Mouse (Mus musculus) fibroblast of lung, adult 2 months (primary cell): ENCODE data around the gene Ipcef1.

Source experiments
- DNase-seq: peaks from one replicate; pipeline ENCODE4 v3.0.0-alpha.2; 2011; ENCODE audit warnings: low read depth

Ipcef1 gene

GRCm38 (mm10) chr10:6967588-6968242 is 84.6 kb downstream of the Ipcef1 start:
- no peak for DNase-seq

GRCm38 (mm10) chr10:6958791-6959190 is 93.5 kb downstream of the Ipcef1 start:
- DNase-seq: no peak

- no peak for DNase-seq
Measured at GRCm38 (mm10) chr10:6956357-6956756, 95.9 kb downstream of the Ipcef1 start.

GRCm38 (mm10) chr10:6954533-6954932 is 97.7 kb downstream of the Ipcef1 start:
- no peak for DNase-seq

GRCm38 (mm10) chr10:6953115-6953514 is 99.2 kb downstream of the Ipcef1 start:
- no peak for DNase-seq

- no peak for DNase-seq
Measured at GRCm38 (mm10) chr10:6936671-6937425, 115.4 kb downstream of the Ipcef1 start.

- peak; percentile 6 for DNase-seq
Measured at GRCm38 (mm10) chr10:6934776-6935175, 117.5 kb downstream of the Ipcef1 start.

GRCm38 (mm10) chr10:6930889-6931288 is 121.4 kb downstream of the Ipcef1 start:
- DNase-seq: no peak

GRCm38 (mm10) chr10:6930398-6930797 is 121.9 kb downstream of the Ipcef1 start:
- DNase-seq: no peak

- no peak for DNase-seq
Measured at GRCm38 (mm10) chr10:6928905-6929304, 123.4 kb downstream of the Ipcef1 start.

- no peak for DNase-seq
Measured at GRCm38 (mm10) chr10:6927600-6928223, 124.6 kb downstream of the Ipcef1 start.

GRCm38 (mm10) chr10:6926724-6927123 is 125.6 kb downstream of the Ipcef1 start:
- no peak for DNase-seq

- peak; percentile 85 for DNase-seq
Measured at GRCm38 (mm10) chr10:6916545-6917257, 135.6 kb downstream of the Ipcef1 start.

- no peak for DNase-seq
Measured at GRCm38 (mm10) chr10:6915991-6916390, 136.3 kb downstream of the Ipcef1 start.

GRCm38 (mm10) chr10:6909763-6910162 is 142.5 kb downstream of the Ipcef1 start:
- no peak for DNase-seq

GRCm38 (mm10) chr10:6901819-6902393 is 150.4 kb downstream of the Ipcef1 start:
- no peak for DNase-seq

GRCm38 (mm10) chr10:6900126-6900525 is 152.2 kb downstream of the Ipcef1 start:
- no peak for DNase-seq

GRCm38 (mm10) chr10:6896659-6897303 is 155.5 kb downstream of the Ipcef1 start:
- no peak for DNase-seq

GRCm38 (mm10) chr10:6895796-6896195 is 156.5 kb downstream of the Ipcef1 start:
- no peak for DNase-seq

GRCm38 (mm10) chr10:6890348-6891009 is 161.8 kb downstream of the Ipcef1 start:
- DNase-seq: no peak

GRCm38 (mm10) chr10:6889640-6890245 is 162.5 kb downstream of the Ipcef1 start:
- DNase-seq: no peak
